ENCODE assay signal across 31 mouse cellular contexts in genomic region chr1:45580466-45580865, GRCm38 (mm10).
DNase-seq lines count a peak whose midpoint lies in the region; ATAC-seq lines count a peak whose summit lies in the region.
"Had no signal": no experiment of that assay in that cellular context is flagged by ENCODE, and none has a peak within 500 bp of the region (broad histone marks: within the 10 kb centered on the region; RNA-seq: fewer than 3 reads in every experiment).

No protein-coding gene starts in this region.

- ATAC-seq in lung, embryonic 16.5 days (ENCODE audit: low read depth): peak; percentile 10; the same call in 1 of the 2 replicates
- ATAC-seq: forebrain, embryonic 16.5 days; intestine, postnatal 0 days; liver, embryonic 12.5 days; liver, postnatal 0 days; midbrain, embryonic 16.5 days had no signal

- 36% methylated on average over 1 of the region's 1 CpGs for WGBS in lung, embryonic 16.5 days

- H3K36me3 ChIP-seq in lung, embryonic 16.5 days (ENCODE audit: control insufficient read depth, insufficient read depth, low read length): no peaks in the 10 kb centered on the region
- H3K36me3 ChIP-seq: embryonic facial prominence, embryonic 13.5 days; G1E; heart, embryonic 12.5 days; hindbrain, embryonic 13.5 days; liver, embryonic 12.5 days; neural tube, embryonic 12.5 days had no signal

- no peak overlapping the region for H3K4me3 ChIP-seq in lung, embryonic 16.5 days (ENCODE audit: low read length)
- H3K4me3 ChIP-seq: embryonic facial prominence, embryonic 13.5 days; erythroblast, embryonic 14.5 days; heart, adult 2 months; heart, embryonic 12.5 days; hindbrain, embryonic 13.5 days; liver, embryonic 12.5 days; neural tube, embryonic 12.5 days had no signal

- H3K9ac ChIP-seq in lung, embryonic 16.5 days (ENCODE audit: low read length): no peak overlapping the region
- H3K9ac ChIP-seq: embryonic facial prominence, embryonic 13.5 days; heart, embryonic 12.5 days; hindbrain, embryonic 13.5 days; liver, embryonic 12.5 days; liver, postnatal 0 days; neural tube, embryonic 12.5 days had no signal

- H3K27me3 ChIP-seq in lung, embryonic 16.5 days (ENCODE audit: control insufficient read depth, insufficient read depth, low read depth, low read length): no peaks in the 10 kb centered on the region
- H3K27me3 ChIP-seq: embryonic facial prominence, embryonic 13.5 days; hindbrain, embryonic 13.5 days; liver, embryonic 12.5 days; neural tube, embryonic 12.5 days had no signal

- no peak overlapping the region for H3K27ac ChIP-seq in lung, embryonic 16.5 days (ENCODE audit: low read length)
- H3K27ac ChIP-seq: embryonic facial prominence, embryonic 13.5 days; heart, adult 2 months; hindbrain, embryonic 13.5 days; liver, embryonic 12.5 days; neural tube, embryonic 12.5 days had no signal

- no peaks in the 10 kb centered on the region; the same call in 1 of the 2 replicates for H3K4me1 ChIP-seq in lung, embryonic 16.5 days (replicated peaks; ENCODE audit: control insufficient read depth, insufficient read depth, low read length)
- H3K4me1 ChIP-seq: embryonic facial prominence, embryonic 13.5 days; heart, embryonic 12.5 days; hindbrain, embryonic 13.5 days; liver, embryonic 12.5 days; neural tube, embryonic 12.5 days had no signal

- intact Hi-C loops in left cerebral cortex, postnatal 36 days (cut with DNase I): no loop called here

- H3K4me2 ChIP-seq in lung, embryonic 16.5 days (ENCODE audit: low read depth, low read length): no peak overlapping the region
- H3K4me2 ChIP-seq: embryonic facial prominence, embryonic 13.5 days; heart, embryonic 12.5 days; hindbrain, embryonic 13.5 days; liver, embryonic 12.5 days; midbrain, embryonic 11.5 days; neural tube, embryonic 12.5 days had no signal

- no peak for DNase-seq in lung, postnatal 14 days
- DNase-seq in ES-CJ7 (ENCODE audit: low read depth, low spot score) (peak; percentile 58), R1 (ENCODE audit: low read depth, low spot score) (peak; percentile 79)
- no peak for DNase-seq in urinary bladder, postnatal 14 days (ENCODE audit: low spot score)
- DNase-seq in left cerebral cortex, postnatal 36 days (ENCODE audit: low spot score in 2 of 2): no peak
- no peak for DNase-seq in embryo, embryonic 11 days
- DNase-seq: adrenal gland, postnatal 10 days; B cell, adult 2 months; cerebellum, adult 11-12 months; cerebellum, adult 9-11 months; heart, adult 2 months; heart, postnatal 4 days; kidney, postnatal 14 days; layer of hippocampus, adult 9-11 months; liver, postnatal 0 days; right cerebral cortex, adult 18-20 months; spleen, adult 18-20 months; thymus, adult 18-20 months; thymus, postnatal 25 days had no signal

- no peaks in the 10 kb centered on the region for H3K9me3 ChIP-seq in lung, embryonic 16.5 days (ENCODE audit: control insufficient read depth, low read length)
- H3K9me3 ChIP-seq: embryonic facial prominence, embryonic 13.5 days; G1E; heart, embryonic 12.5 days; hindbrain, embryonic 13.5 days; liver, embryonic 12.5 days; neural tube, embryonic 12.5 days had no signal

Comparison
In these comparisons a context has a peak if more than half of its experiments do, and no peak if none do; other contexts are left out.
1. DNase-seq: peak in ES-CJ7 (single experiment) and R1 (single experiment); none in lung, postnatal 14 days (single experiment), urinary bladder, postnatal 14 days (single experiment), left cerebral cortex, postnatal 36 days (0 of 2) and embryo, embryonic 11 days (single experiment).